Mouse (Mus musculus): ENCODE data around the gene Dusp23.

The Dusp23 gene

DNA sequence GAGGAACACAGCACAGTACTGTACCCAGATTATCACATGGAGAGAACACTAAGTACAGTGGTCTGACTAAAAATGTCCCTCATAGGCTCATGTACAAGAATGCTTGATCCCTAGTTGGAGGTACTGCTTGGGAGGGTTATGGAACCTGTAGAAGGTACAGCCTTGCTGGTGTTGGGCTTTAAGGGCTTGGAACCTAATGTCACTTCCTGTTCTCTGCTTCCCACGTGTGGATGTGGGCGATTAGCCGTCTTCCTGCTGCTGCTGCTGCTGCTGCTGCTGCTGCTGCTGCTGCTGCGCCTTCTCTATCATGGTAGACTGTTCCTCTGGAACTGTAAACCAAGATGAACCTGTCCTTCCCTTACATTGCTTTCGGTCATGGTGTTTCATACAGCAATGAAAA is 9.2 kb downstream of the Dusp23 start:
- no peak for DNase-seq (ENCODE audit: low spot score in 2 of 2)

DNA sequence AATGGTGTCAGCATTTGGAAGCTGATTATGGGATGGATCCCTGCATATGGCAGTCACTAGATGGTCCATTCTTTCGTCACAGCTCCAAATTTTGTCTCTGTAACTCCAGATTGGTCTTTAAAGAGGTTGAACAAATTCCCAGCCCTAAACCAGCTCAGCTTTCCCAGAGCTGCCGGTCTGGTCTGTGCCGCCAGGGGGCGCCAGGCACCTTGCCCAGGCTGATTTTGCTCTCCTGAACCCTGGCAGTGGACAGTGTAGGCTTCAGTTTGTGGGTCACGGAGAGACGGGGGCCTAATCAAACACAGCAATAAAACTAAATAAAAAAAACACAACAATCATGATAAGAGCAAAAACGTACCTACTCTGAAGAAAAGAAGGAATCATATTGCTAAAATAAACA is 13.5 kb downstream of the Dusp23 start:
- peak; percentile 29 to 61 for DNase-seq (ENCODE audit: low spot score in 2 of 2)

DNA sequence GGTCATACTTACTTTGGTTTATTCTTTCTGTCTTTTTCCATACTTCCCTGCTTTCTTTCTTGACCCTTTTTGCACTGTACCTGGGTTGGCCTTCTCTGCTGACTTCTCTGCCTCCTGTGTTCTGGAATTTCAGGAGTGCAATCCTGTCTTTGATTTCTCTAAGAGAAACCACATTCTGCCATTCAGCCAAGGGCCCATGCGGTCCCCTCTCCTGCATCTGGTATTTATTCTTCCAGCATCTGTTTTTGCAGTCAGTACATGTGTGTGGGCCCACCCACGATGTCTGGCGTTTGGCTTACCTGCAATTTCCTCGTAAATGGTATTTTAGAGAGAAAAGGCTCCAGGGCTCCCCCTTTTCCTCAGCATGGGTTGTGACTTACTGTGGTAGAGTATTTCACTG is 14.6 kb downstream of the Dusp23 start:
- DNase-seq (ENCODE audit: low spot score in 2 of 2) = no peak

DNA sequence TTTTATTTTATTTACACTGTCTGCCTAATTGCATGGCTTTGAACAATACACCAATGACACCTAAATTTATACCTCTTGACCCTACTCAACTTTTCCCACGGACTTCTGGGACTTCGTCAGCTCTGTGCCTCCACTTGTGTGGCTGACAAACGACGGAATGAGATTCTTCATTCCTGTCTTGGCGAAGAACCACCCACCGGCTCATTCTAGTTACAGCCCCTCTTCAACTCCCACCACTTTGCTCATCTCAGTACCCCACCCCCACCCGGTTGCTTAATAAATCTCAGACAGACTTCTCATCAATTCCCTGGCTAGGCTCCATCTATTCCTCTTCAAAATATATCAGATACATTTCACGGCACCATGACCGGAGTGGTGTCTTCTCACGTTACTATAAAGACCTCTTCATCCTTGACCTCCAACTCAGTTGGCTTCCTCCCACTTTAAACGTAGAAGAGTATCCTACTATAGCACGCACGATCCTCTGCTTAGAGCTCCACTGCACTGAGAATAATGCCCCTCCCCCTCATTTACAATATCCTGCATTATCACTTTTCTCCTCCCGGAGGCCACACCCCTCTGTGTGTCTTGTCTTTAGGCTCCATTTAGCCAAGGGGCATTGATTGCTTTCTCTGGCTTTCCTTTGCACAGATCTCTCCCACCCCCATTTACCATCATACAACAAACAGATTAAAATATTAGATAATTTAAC is 15.2 kb downstream of the Dusp23 start:
- DNase-seq (ENCODE audit: low spot score in 2 of 2) = no peak

DNA sequence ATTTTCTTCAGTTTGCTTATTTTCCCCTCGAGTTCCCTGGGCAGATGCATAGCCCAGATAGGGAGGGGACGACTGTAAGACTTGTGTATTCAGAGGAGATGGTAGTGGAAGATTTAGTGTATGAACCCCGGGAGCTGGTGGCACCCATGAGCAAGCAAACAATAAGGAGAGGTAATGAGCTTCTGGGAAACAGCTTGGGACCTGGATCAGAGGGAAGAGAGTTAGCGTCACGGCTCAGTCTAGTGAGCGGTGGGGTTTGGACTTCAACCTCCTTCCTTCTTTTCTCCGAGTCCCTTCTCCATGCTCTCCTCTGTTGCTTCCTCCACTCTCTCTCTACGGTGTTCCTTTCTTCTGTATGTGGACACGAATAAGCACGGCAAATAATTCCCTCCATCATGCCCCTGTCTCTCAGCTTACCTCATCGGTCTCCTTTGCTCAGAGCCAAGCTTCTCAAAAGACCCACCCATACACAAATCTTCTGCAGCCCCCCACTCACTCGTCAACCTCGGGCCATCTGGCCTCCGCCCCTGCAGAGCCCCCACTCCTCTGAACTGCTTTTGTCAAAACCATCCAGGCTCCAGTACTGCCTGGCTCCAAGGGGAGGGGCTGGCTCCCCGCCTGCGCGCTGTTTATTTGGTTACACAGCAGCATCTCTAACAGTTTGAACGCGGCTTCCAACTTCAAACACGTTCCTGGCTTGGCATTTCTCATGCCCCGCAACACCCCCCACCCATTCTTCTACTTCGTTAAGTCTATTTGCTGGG is 16.0 kb downstream of the Dusp23 start:
- no peak for DNase-seq (ENCODE audit: low spot score in 2 of 2)

DNA sequence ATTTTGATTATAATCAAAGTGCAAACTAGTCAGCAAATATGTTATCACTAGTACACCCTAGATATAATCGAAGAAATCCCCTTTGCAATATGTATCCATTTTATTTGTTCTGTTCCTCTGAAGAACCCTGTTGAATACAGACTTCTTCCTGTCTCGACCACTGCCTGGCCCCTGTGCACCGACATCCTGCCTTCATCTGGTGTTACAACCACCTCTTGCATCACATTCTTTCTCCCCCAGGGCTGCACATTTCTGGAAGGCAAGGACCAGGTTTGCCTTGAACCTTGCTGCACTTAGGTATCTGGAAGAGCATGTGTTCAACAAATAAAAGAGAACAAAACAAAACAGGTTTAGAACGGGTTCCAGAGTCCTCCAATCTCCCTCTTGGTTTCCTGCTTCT is 17.4 kb downstream of the Dusp23 start:
- DNase-seq (ENCODE audit: low spot score in 2 of 2) = no peak

DNA sequence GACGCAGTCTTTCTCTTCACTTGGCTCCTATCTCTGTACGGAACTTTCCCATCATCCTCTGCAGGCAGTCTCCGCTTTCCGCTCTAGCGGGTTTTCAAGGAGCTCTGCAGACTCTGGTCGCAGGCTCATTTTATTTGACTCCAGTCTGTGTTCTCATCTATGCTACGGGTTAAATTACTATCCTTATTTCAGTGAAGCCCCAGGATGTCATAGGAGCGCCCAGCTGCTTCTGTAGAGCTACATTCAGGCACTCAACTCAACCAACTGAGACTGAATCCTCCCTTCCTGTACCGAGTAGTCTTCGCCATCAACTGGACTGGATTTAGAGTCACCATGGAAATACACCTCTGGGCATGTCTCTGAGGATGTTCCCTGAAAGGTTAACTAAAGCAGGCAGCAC is 18.1 kb downstream of the Dusp23 start:
- DNase-seq (ENCODE audit: low spot score in 2 of 2) = no peak

DNA sequence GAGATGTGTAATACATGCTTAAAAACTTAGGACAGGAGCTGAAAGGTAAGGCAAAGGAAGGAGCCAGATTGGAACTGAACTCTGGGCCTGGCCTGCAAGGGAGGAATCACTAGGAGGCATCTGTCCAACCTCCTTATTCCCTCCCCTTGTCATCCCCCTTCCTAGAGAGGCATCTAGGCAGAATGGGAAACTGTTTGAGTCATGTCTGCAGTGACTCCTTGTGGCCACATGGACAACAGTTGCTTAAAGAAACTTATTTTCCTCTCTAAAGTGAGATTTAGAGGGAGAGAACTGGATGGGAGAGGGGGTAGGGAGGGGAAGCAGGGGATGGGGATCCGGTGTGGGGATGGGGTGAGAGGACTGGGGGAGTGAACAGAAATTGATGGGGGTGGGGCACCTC is 20.0 kb downstream of the Dusp23 start:
- no peak for DNase-seq (ENCODE audit: low spot score in 2 of 2)

DNA sequence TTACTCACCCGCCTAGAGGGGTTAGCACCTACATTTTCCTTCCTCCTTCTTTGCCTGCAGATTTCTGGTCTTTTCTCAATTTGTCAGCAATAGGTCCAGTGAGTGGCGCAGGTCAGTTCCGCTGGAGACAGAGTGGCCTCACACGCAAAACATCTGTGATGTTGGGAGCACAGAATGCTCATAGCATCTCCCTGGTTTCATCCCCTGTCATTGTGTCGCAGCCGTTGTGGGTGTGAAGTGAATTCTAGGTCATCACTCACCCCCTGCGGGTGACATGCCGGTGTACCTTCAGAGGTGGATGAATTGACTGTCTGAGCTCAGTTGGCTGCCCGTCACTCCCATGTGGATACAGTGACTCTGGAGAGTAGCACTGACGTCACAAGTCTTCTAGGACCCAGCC is 21.5 kb downstream of the Dusp23 start:
- no peak for DNase-seq (ENCODE audit: low spot score in 2 of 2)

DNA sequence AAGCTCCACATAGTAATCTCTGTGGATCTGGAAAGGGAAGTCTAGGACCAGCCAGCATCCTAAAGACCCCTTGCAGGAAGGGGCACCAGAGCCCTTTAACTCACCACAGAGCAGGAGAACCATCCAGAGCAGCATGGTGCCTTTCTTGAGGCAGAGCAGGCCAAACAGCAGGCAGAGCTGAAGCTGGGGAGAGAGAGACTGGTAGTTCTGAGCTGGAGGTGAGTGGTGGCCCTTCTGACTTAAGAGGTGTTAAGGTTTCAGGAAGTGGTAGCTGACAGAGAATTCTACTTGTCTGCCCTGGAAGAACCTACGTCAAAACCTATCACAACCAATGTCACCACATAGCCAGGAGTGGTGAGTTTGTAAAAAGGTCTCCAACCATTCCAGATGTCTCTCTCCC is 30.4 kb downstream of the Dusp23 start, which contains the start of gene Fcrl6:
Fcrl6 (minus strand) TSS at position 226 of the 400 bp plus-strand sequence.
- DNase-seq (ENCODE audit: low spot score in 2 of 2) = no peak

DNA sequence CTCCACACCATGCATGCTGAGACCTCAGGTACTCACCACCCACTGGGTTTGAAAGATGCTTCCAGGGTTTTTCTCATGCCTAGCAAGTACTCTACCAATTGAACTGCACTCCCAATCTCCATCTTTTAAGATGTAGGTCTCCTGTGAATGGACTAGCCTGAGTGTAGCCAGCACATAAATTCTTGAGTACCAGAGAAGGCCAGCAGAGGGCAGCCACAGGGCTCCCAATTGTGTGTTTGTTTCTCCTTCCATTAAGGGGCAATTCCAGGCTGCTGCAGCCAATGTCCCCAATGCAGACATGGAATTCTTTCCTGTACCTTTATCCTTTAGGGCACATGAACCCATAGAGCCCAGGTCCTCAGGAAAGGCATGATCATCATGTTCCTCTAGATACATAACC is 38.3 kb downstream of the Dusp23 start:
- no peak for DNase-seq (ENCODE audit: low spot score in 2 of 2)

DNA sequence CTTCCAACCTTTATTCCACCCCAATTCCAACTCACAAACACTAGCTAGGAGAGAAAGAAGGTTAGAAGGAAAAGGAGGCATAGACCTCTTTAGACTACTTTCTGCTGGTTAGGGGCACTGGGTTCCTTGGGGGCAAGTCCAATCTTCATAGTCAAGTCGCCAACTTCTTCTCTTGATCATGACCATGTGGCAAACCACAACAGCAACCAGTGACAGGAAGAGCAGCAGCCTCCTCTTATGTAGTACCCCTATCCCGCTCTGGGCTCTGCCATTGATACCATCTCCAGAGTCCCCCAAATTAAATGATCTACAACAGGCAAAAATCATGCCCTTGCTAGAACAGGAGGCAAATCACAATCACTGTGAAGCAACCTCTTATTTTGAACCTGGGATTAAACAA is 38.8 kb downstream of the Dusp23 start:
- DNase-seq (ENCODE audit: low spot score in 2 of 2) = no peak

DNA sequence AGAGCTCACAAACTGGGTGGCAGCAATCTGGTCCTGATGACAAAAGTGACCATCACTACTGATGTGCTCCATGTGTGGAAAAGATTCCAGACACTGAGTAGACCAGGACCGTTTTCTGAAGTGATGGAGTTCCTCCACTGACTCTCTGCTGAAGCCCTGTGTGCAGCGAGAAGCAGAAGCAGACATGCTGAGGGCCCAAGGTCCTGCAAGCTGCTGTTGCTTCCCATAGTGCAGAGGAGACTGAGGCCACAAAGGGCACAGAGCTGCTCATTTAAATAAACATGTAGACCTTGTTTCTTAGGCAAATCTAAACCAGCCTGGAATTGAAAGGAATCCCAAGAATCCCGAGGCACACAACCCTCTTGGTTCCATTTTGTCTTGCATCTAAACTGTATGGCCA is 39.4 kb downstream of the Dusp23 start:
- DNase-seq (ENCODE audit: low spot score in 2 of 2) = no peak

DNA sequence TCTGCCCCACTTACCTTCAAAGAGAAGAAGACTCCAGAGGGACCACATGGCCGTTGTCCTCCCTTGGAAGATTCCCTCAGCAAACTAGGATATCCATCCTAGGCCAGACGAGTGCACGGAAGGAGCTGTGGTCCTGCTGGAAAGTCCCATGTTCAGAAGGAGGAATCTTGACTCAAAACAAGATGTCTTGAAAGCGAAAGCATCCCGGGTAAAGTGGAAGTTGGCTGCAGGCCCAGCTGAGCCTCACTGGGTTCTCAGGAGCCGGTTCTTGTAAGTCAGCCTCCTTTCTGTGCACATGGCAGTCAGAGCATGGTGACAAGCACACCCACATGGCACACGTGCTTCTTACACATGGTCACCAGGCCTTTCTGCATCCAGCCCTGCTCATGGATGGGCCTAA is 42.4 kb downstream of the Dusp23 start, which contains the start of gene Slamf8:
Slamf8 (minus strand) TSS at position 184 of the 400 bp plus-strand sequence.
- DNase-seq (ENCODE audit: low spot score in 2 of 2) = peak; percentile 65

DNA sequence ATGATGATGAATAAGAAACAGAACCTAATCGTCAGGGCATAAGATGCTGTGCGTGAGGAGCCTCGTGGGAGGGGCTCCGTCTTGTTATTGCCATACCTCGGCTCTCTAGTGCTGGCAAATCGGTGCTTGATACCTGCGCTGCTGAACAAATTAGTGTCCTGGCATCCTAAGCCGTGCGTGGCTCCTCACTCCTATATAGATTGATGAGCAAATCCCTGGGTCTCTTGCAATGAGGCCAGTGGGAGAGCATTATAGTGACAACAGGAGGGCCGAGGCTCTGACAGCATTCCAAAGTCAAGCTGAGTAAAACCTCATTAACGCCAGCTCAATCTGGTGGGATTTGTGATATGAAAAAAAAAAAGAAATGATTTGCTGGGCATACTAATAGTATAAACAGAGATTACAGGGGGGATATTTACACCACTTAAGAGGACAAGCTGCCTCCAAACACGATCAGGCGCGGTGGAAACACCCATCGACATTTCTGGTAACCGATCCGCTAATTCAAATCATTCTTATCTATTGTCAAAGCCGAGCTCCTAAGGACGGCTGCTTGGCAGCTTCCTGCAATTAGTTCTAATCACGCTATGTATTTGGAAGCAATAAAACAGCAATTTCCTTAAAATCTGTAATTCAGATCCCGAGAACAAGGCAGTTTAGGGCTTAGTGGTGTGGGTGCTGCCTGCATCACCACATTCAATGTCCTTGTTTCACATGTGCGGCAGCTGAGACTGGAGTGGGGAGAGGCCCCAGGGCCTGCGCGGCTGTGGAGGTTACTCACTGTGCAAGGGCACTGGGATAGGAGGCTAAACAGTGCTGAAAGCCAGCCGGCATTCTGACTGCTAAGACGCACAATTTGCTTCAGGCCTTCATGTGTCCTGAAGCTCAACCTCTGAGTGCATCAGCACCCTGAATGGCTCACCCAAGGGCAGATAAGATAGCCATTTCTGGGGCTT is 46.9 kb downstream of the Dusp23 start:
- no peak for DNase-seq (ENCODE audit: low spot score in 2 of 2)

DNA sequence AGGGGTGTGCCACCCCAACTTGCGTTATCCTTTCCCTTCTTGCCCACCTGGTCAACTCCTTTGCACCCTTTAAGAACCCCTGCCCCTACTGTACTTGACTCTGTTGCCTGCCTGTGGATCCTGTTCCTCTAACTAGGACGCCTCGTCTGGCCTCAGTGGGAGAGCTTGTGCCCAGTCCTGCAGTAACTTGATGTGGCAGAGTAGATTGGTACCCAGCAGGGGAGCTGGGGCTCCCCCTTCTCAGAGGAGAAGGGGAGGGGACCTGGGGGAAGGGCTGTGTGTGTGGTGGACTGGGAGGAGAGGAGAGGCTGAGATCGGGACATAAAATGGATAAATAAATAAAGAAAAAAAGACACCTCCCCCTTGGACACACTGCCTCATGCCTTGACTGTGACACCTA is 47.7 kb downstream of the Dusp23 start:
- DNase-seq (ENCODE audit: low spot score in 2 of 2) = no peak

DNA sequence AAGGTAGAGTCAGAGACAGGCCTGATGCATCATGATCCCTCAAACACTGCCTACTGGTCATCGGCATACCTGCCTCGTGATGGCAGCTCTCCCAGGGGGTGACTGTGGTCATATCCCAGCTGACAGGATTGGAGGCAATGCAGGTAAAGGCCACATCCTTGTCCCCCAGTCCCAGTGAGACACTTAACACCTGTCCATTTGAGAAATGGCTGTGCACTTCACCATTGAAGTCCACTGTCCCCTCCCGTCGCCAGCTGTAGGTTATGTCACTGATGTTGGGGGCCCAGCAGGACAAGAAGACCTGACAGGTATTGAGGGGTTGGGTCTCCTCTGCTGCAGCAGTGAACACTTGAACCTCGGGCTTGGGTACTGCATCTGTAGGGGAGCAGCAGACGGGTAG is 48.5 kb downstream of the Dusp23 start:
- no peak for DNase-seq (ENCODE audit: low spot score in 2 of 2)

DNA sequence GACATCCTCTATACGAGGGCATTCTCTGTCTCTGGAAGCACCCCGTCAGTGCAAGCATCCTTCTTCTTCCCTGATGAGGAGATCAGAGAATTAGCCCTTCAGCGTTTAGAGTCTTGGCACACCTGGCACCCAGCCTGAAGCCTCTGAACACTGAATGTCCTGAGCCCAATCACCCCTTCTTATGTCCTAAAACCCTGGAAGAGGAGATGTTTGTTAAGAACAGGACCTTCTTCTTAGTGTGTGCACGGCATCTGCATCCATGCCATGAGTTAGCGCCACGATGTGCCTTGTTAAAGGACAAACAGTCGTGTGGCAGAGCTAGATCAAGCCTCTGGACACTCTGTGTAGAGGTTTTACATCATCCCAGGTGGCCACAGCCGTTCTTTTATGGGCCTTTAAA is 50.3 kb downstream of the Dusp23 start:
- DNase-seq (ENCODE audit: low spot score in 2 of 2) = no peak

Data from heart, adult 9 months (tissue).